Mouse (Mus musculus): ENCODE data around the gene Dand5.

DNA sequence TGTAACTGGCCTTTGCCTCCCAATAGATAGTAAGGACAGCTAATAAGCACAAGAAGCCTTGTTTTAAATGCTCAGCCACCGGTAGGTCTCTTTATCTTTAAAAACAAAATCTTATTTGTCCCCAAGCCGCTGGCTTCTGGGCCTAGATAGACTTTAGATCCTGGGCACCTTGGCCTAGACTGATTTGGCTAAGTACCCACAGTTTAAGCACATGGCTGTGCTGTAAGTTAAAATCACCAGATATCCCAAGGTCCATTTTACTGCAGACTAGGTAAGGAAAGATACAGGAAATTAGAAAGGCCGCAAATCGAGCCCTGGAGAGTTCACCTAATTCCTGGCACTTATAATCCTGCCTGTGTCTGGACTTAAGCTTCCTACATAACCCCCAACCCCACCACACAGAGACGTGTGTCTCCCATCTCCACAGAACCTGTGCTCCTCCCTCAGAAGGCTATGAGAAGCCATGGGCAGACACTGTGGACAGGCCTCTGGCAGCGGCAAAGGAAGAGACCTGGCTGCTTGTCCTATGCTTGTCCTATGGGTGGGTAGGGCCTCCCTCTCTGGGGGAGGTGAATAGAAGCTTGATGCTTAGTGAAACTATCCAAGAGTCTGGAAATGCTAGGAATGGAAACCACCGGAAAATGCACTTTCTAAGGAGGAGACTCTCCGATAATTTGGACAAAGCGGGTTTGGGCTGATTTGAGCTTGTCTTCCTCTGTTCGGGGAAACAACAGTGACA lies 44.6 kb downstream of the Dand5 start:
- TF ChIP-seq CTCF (IDR thresholded peaks at IDR 0.05; ENCODE audit: low read depth) (no peak), EP300 (IDR thresholded peaks at IDR 0.05; ENCODE audit: low read depth) (no peak)
